Mouse (Mus musculus) lung, adult 2 months (tissue): ENCODE data around the gene Maml3. TPM values are rescaled to one million over a fixed set of nuclear protein-coding genes. Genes with fewer than 3 reads are reported as not detected.

Experiments used
- DNase-seq: peaks from one replicate; pipeline ENCODE4 v3.0.0; 2022
- H3K4me1 ChIP-seq: fragments of 200-500 bp; 2 replicates; pipeline ENCODE4 v1.6.1; 2011; ENCODE audit warnings: low read length; ENCODE audit not compliant: control insufficient read depth, insufficient read depth
- H3K4me3 ChIP-seq: fragments of 200-500 bp; replicated peaks from 2 replicates; pipeline ENCODE3; 2011; ENCODE audit warnings: low read depth, mild to moderate bottlenecking, control low read depth, low read length; ENCODE audit errors: extremely low read depth
- CTCF ChIP-seq: fragments of 200-500 bp; IDR thresholded peaks from 2 replicates; pipeline ENCODE4 v1.5.1; 2011; ENCODE audit warnings: mild to moderate bottlenecking, low read length, control low read depth; ENCODE audit not compliant: insufficient read depth
- POLR2A ChIP-seq: fragments of 200-500 bp; IDR thresholded peaks from 2 replicates; pipeline ENCODE4 v1.6.1; 2011; ENCODE audit warnings: low read depth, mild to moderate bottlenecking, control low read depth, low read length, borderline replicate concordance; ENCODE audit errors: extremely low read depth
- WGBS: fragments of 180-500 bp; shearing (Covaris S2); methylation state at CpG from one replicate; pipeline ENCODE4 v1.1.7; 2018; 5-methylcytosine and 5-hydroxymethylcytosine counted together
- polyA plus RNA-seq: library from polyadenylated mRNA; depleted of rRNA; stranded (reverse); fragments of >200 nt; gene quantifications from 2 replicates; pipeline ENCODE4 v1.2.3, GENCODE M21; 2012; rRNA removed

Gene Maml3
- polyA plus RNA-seq, 1 experiment, result 11.2 TPM

DNA sequence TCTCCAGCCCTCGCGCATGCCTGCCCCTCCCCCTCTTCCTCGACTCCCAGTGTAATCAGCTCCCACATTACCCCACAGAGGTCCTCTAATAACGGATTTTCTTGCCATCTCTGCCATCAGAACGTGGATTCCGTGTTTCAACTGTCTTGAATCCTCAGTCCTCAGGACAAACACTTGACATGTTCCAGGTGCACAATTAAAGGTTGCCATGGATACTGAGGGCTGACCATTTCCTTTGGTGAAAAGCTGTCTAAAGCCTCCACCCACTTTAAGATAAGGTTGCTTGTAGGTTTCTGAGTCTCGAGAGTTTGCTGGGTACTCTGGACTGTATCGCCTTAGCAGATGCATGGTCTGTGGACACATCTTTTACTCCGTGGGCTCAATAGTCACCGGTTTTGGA, 458.6 kb downstream of the Maml3 start:
- WGBS, result 60% methylated on average over 10 of the region's 10 CpGs
- Histone ChIP-seq H3K4me1 (peaks cover 3% of the 10 kb centered on the region; the same call in 1 of the 2 replicates), H3K4me3 (no peak overlapping the region)
- no peak for TF ChIP-seq CTCF
- no peak for TF ChIP-seq POLR2A
- DNase-seq, result no peak

DNA sequence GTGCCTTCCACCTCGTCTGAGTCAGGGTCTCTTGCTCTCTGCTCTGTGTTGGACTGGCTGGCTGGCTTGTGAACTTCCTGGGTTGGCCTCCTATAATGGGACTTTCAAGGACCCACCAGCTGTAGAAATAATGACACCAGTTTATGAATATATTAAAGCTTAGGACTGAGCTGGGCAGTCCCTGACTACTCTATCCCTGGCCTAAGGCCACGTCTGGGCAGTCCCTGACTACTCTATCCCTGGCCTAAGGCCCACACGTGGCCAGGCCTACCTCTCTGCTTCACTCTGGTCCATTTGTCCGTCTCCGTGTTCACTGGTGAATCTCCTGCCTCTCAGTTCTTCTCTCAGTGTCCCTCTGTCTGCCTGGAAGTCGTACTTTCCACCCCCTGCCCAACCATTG, 459.4 kb downstream of the Maml3 start:
- peaks cover 3% of the 10 kb centered on the region; the same call in 1 of the 2 replicates for H3K4me1 ChIP-seq
- no peak overlapping the region for H3K4me3 ChIP-seq
- 87% methylated on average over 6 of the region's 6 CpGs for WGBS
- no peak for TF ChIP-seq CTCF
- no peak for TF ChIP-seq POLR2A
- no peak for DNase-seq

DNA sequence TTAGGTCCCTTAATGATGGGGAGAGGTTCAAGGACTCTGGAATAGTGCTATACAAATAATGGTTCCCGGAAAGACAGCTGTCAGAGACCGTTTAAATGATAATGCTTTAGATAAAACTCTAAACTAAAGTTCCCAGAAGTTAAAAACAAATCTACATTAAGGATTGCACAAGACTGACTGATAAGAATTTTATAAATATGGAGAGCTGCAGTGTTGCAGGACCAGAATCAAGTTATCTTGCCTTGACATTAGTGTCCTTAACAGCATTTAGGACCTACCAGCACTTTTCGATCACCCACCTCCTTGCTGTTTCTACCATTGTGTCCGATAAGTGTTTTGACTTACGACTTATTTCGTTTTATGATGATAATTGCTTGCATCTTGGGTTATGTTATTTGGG, 466.6 kb downstream of the Maml3 start:
- DNase-seq, result no peak
- H3K4me3 ChIP-seq, result no peak overlapping the region
- WGBS, result 84% methylated on average over 6 of the region's 6 CpGs
- H3K4me1 ChIP-seq, result no peaks in the 10 kb centered on the region; the same call in 1 of the 2 replicates
- no peak for TF ChIP-seq POLR2A
- TF ChIP-seq CTCF, result no peak

DNA sequence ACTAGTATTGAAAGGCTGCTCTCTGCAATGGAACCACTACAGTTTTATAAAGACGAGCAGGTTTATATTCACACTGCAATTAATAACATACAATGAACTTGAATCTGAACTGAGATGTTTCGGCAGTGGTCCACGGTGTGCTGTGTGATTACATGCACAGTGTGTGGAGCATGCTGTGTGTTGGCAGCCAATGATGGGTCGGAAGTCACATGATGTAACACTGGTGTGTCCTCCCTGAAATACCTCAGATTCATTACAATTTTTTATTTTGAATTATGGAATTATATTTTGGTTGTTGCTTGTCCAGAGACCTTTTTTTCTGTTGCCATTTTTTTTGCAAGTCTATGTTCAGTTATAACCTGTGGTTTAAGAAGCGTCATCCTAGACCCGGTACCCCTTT, 467.6 kb downstream of the Maml3 start:
- TF ChIP-seq POLR2A, result no peak
- TF ChIP-seq CTCF, result no peak
- Histone ChIP-seq H3K4me3 (no peak overlapping the region), H3K4me1 (no peaks in the 10 kb centered on the region; the same call in 1 of the 2 replicates)
- WGBS, result 80% methylated on average over 6 of the region's 6 CpGs
- no peak for DNase-seq

DNA sequence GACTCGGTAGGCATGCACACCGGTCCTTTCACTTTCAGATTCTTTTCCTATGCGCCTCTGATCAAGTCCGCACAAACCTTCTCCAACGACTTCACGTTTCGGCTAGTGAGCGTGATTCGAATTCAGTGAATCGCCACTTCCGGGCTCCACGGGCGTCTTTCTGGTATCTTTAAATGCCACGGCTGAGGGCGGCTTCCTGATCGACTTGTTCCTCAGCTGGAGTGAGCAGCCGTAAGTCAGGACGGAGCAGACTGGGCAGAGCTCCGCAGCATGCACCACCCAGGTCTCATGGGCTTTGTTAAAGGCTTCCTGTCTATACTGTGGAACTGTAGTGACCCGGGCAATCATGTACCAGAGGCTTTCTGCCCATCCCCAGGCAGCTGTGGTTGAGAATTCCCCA, 468.2 kb downstream of the Maml3 start:
- DNase-seq, result peak; percentile 22
- no peak for TF ChIP-seq CTCF
- peak; percentile 76; the same call in 1 of the 2 replicates for TF ChIP-seq POLR2A
- Histone ChIP-seq H3K4me1 (no peaks in the 10 kb centered on the region; the same call in 1 of the 2 replicates), H3K4me3 (peak overlapping the region; percentile 62)
- WGBS, result 50% methylated on average over 20 of the region's 20 CpGs

DNA sequence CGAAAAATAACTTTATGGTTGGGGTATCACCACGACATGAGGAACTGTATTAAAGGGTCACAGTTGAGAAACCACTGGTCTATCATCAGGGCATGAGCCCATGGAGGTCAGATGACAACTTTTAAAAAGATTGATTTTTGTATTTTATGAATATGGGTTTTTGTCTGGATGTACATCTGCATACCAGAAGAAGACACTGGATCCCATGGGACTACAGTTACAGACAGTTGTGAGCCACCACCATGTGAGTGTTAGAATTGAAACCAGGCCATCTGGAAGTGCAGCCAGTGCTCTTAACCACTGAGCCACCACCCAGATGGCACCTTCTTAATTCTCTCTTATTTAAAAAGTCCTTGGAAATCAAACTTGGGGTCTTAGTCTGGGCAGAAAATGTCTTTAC, 468.9 kb downstream of the Maml3 start:
- Histone ChIP-seq H3K4me3 (no peak overlapping the region), H3K4me1 (no peaks in the 10 kb centered on the region; the same call in 1 of the 2 replicates)
- no peak for DNase-seq
- TF ChIP-seq CTCF (no peak), POLR2A (no peak)
- 76% methylated on average over 2 of the region's 2 CpGs for WGBS

Other genes starting within 250 kb of the Maml3 start
- 16.9 and 22.5 TPM in 2 replicates for gene Foxo1, start 163.3 kb upstream of the Maml3 start, polyA plus RNA-seq